Mouse (Mus musculus) lung, embryonic 14.5 days (tissue): ENCODE results near the gene Ropn1l. TPM values are rescaled to one million over a fixed set of nuclear protein-coding genes. Genes with fewer than 3 reads are reported as not detected.

Experiments used
- ATAC-seq: fragments of 200-750 bp; cut with Nextera tagmentation; 2 replicates; pipeline ENCODE4 v1.8.0; 2017; ENCODE audit warnings: mild to moderate bottlenecking, moderate TSS enrichment, moderate library complexity; ENCODE audit not compliant: insufficient read depth
- DNase-seq: peaks from one replicate; pipeline ENCODE4 v3.0.0-alpha.2; 2015
- H3K27ac ChIP-seq: fragments of 300-500 bp; sonication (generic); 2 replicates; pipeline ENCODE4 v1.5.1; 2014; ENCODE audit warnings: low read depth, mild to moderate bottlenecking, moderate library complexity
- H3K27me3 ChIP-seq: fragments of 300-500 bp; sonication (generic); 2 replicates; pipeline ENCODE4 v1.6.1; 2014; ENCODE audit warnings: low read length, control low read depth; ENCODE audit not compliant: insufficient read depth
- H3K36me3 ChIP-seq: fragments of 300-500 bp; sonication (generic); 2 replicates; pipeline ENCODE4 v1.6.1; 2014; ENCODE audit warnings: control low read depth; ENCODE audit not compliant: insufficient read depth
- H3K4me1 ChIP-seq: fragments of 300-500 bp; sonication (generic); 2 replicates; pipeline ENCODE4 v1.6.1; 2014; ENCODE audit warnings: antibody characterized with exemption, control low read depth; ENCODE audit not compliant: insufficient read depth
- H3K4me2 ChIP-seq: fragments of 300-500 bp; sonication (generic); 2 replicates; pipeline ENCODE4 v1.6.1; 2014; ENCODE audit warnings: mild to moderate bottlenecking
- H3K4me3 ChIP-seq: fragments of 300-500 bp; sonication (generic); 2 replicates; pipeline ENCODE4 v1.5.1; 2014; ENCODE audit warnings: low read depth, low read length
- H3K9ac ChIP-seq: fragments of 300-500 bp; sonication (generic); 2 replicates; pipeline ENCODE4 v1.6.1; 2014
- H3K9me3 ChIP-seq: fragments of 300-500 bp; sonication (generic); 2 replicates; pipeline ENCODE4 v1.6.1; 2016; ENCODE audit warnings: low read depth, low read length, control low read depth
- CTCF ChIP-seq: IDR thresholded peaks from 2 replicates; pipeline ENCODE4 v1.5.1; 2016; ENCODE audit warnings: antibody characterized with exemption, low read depth
- WGBS: fragments of 180-500 bp; shearing (Covaris S2); extraction: QIAGEN DNeasy Blood & Tissue Kit; methylation state at CpG from one replicate; pipeline ENCODE4 v1.1.7; 2014; 5-methylcytosine and 5-hydroxymethylcytosine counted together
- polyA plus RNA-seq: library from polyadenylated mRNA; unstranded; fragments of >200 nt; fragmentation: Nextera tagmentation; extraction: Ambion mirVana; gene quantifications from 2 replicates; pipeline ENCODE4 v1.2.1, GENCODE M21; 2014

Gene Ropn1l
- polyA plus RNA-seq, 1 experiment from 2014 or later: 2.6 TPM

GRCm38 (mm10) chr15:31396755-31397154 is 56.8 kb downstream of the Ropn1l start:
- Histone ChIP-seq H3K4me3 (no peak overlapping the region), H3K36me3 (no peaks in the 10 kb centered on the region), H3K4me2 (no peak overlapping the region), H3K4me1 (no peaks in the 10 kb centered on the region), H3K9me3 (no peaks in the 10 kb centered on the region), H3K9ac (no peak overlapping the region), H3K27me3 (no peaks in the 10 kb centered on the region), H3K27ac (no peak overlapping the region)
- TF ChIP-seq CTCF: no peak
- DNase-seq (no peak), ATAC-seq (no peak)
- 58% methylated on average over 5 of the region's 5 CpGs for whole genome bisulfite sequencing

GRCm38 (mm10) chr15:31395986-31396385 is 57.6 kb downstream of the Ropn1l start:
- WGBS: 87% methylated on average over 4 of the region's 4 CpGs
- Histone ChIP-seq H3K4me1 (no peaks in the 10 kb centered on the region), H3K4me2 (no peak overlapping the region), H3K4me3 (no peak overlapping the region), H3K27ac (no peak overlapping the region), H3K27me3 (no peaks in the 10 kb centered on the region), H3K36me3 (no peaks in the 10 kb centered on the region), H3K9me3 (no peaks in the 10 kb centered on the region), H3K9ac (no peak overlapping the region)
- DNase-seq: no peak
- no peak for TF ChIP-seq CTCF
- no peak for ATAC-seq

- no peaks in the 10 kb centered on the region for H3K9me3 ChIP-seq
- H3K27ac ChIP-seq: no peak overlapping the region
- no peak for TF ChIP-seq CTCF
- no peak overlapping the region for H3K9ac ChIP-seq
- ATAC-seq (no peak), DNase-seq (no peak)
- no peaks in the 10 kb centered on the region for H3K4me1 ChIP-seq
- H3K36me3 ChIP-seq: no peaks in the 10 kb centered on the region
- 75% methylated on average over 6 of the region's 6 CpGs for WGBS
- H3K27me3 ChIP-seq: no peaks in the 10 kb centered on the region
- H3K4me3 ChIP-seq: no peak overlapping the region
- no peak overlapping the region for H3K4me2 ChIP-seq
Observed at GRCm38 (mm10) chr15:31393402-31393801, 60.1 kb downstream of the Ropn1l start.

- TF ChIP-seq CTCF: no peak
Observed at GRCm38 (mm10) chr15:31392705-31393104, 60.8 kb downstream of the Ropn1l start.

GRCm38 (mm10) chr15:31392135-31392534 is 61.4 kb downstream of the Ropn1l start:
- no peak overlapping the region for H3K4me3 ChIP-seq
- WGBS: 80% methylated on average over 4 of the region's 4 CpGs

More at GRCm38 (mm10) chr15:31392705-31393104, 60.8 kb downstream of the Ropn1l start:
- H3K9me3 ChIP-seq: no peaks in the 10 kb centered on the region
- no peaks in the 10 kb centered on the region for H3K4me1 ChIP-seq
- H3K36me3 ChIP-seq: no peaks in the 10 kb centered on the region
- no peak overlapping the region for H3K27ac ChIP-seq
- ATAC-seq: no peak
- H3K4me3 ChIP-seq: no peak overlapping the region
- H3K4me2 ChIP-seq: no peak overlapping the region
- no peak for DNase-seq
- 76% methylated on average over 7 of the region's 7 CpGs for WGBS
- H3K27me3 ChIP-seq: no peaks in the 10 kb centered on the region
- no peak overlapping the region for H3K9ac ChIP-seq

More at GRCm38 (mm10) chr15:31392135-31392534, 61.4 kb downstream of the Ropn1l start:
- no peak overlapping the region for H3K4me2 ChIP-seq
- no peak overlapping the region for H3K9ac ChIP-seq
- H3K27ac ChIP-seq: no peak overlapping the region
- no peaks in the 10 kb centered on the region for H3K4me1 ChIP-seq
- ATAC-seq (no peak), DNase-seq (no peak)
- H3K27me3 ChIP-seq: no peaks in the 10 kb centered on the region
- no peak for TF ChIP-seq CTCF
- H3K9me3 ChIP-seq: no peaks in the 10 kb centered on the region; the same call in 1 of the 2 replicates
- H3K36me3 ChIP-seq: no peaks in the 10 kb centered on the region

Other genes with a start within 250 kb of the Ropn1l start
- 97.1 and 99.2 TPM in 2 replicates for gene Dap, start 229.4 kb downstream of the Ropn1l start, polyA plus RNA-seq
- 3.0 and 3.7 TPM in 2 replicates for gene Ankrd33b, start 86.0 kb downstream of the Ropn1l start, polyA plus RNA-seq
- gene March6, start 77.3 kb upstream of the Ropn1l start, polyA plus RNA-seq: 35.7 and 37.0 TPM in 2 replicates
- 4.5 and 5.2 TPM in 2 replicates for gene Cmbl, start 111.7 kb upstream of the Ropn1l start, polyA plus RNA-seq
- 600 and 601 TPM in 2 replicates for gene Cct5, start 148.1 kb upstream of the Ropn1l start, polyA plus RNA-seq
- 13.2 and 15.0 TPM in 2 replicates for gene Fam173b, start 148.1 kb upstream of the Ropn1l start, polyA plus RNA-seq